Mouse (Mus musculus) layer of hippocampus, postnatal 36 days (tissue): ENCODE measurements around the gene Gm2956. TPM values are rescaled to one million over a fixed set of nuclear protein-coding genes. Genes with fewer than 3 reads are reported as not detected.
A peak's percentile ranks its signal among the peaks of the same experiment; 100 is the strongest.
"Not testable (repeated sequence)": the region's sequence is repeated elsewhere in the genome, so short reads cannot be mapped to it uniquely, and the experiment has no call there.

Experiments used
- DNase-seq, 2 experiments: peaks; one replicate each; pipeline ENCODE4 v3.0.0; 2022
- total RNA-seq, 2 experiments: library from RNA; stranded (reverse); gene quantifications; 2 replicates each; pipeline ENCODE4 v1.2.3; 2021

The Gm2956 gene
- under 1 TPM in 1 of 2 experiments, not detected in 1; 0.43 TPM for total RNA-seq

DNA sequence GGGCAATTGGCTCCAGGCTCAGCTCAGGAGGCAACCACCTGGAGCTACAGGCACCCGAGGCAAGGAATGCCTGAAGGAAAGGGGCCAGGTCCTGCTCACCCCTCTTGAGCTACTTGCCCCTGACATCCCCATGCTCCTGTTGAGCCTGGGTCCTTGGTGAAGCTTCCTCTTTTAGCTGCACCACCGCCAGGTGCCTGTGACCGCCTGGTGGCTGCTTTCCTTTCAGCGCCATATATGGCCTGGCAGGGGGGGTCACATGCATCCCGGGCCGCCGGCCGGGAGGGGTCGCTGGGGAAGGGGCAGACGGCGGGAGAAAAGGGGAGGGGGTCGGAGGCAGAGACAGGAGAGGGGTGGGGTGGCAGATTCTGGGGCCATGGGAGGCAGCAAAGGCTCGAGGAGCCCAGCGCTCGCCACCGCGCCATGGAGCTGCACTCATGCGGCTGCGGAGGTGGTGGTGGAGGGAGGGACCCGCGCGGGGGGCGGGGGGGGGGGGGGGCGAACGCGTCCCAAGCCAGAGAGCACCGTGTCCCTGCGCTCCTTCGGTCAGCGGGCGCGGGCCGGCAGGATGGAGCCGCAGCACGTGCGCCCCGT, at the start of gene Gm2956:
Gene Gm2956, plus strand, starts transcription at position 541 of the 591 bp plus-strand sequence.
- peak in 1 of 2 experiments; percentile 2 for DNase-seq

DNA sequence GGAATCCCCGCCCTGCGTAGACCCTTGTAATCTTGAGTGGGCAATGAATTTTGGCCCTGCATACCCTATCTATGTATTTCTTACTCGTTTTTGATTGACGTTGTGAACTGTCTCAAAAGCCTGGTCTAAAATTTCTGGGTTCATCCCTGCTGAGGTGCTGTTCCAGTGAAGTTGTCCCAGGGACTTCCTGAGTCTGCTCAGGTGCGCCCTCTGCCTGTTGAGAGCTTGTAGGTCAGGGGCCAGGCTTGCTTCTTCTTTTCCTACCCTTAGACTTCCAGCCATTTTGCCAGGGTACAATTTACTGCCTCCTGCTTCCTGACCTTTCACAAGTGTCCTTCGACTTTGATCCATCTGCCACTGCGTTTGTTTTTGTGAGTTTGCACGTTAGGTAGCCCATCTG, 979 bp downstream of the Gm2956 start:
- DNase-seq: peak in 1 of 2 experiments; percentile 1

DNA sequence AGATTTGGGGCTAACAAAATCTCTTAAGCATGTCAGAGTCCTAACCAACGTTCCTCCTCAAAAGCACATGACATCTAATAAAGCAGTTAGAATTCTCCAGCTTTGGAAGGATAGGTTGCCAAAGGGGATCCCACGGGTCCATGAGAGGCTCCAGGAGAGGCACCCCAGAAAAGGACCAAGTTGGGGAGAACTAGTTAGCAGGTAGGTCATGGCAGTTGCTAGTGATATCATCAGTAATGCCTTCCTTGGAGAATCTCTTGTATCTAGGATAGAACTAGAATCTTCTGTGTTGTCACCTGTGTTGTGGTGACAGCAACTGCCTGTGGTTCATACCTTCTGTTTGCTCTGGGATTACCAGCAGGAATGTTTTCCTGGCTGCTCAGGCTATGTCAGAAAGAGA, 62.4 kb downstream of the Gm2956 start, which contains the start of gene Gm10413:
Gene Gm10413, plus strand, starts transcription at position 301 of the 400 bp plus-strand sequence.
- DNase-seq: not testable (repeated sequence)

Other genes with a start within 250 kb of the Gm2956 start
- under 1 TPM in 1 of 2 experiments, not detected in 1; 0.63 TPM for gene Gm10340, start 198.6 kb upstream of the Gm2956 start, total RNA-seq
- gene Gm5795, start 144.4 kb upstream of the Gm2956 start, total RNA-seq: not detected
- gene D830030K20Rik, start 124.1 kb upstream of the Gm2956 start, total RNA-seq: 1 to 10 TPM; 5.4 to 6.0 TPM
- not detected for gene Gm10413, start 62.5 kb downstream of the Gm2956 start, total RNA-seq
- gene Gm10409, start 80.0 kb downstream of the Gm2956 start, total RNA-seq: 1 to 10 TPM; 2.7 to 2.8 TPM
- under 1 TPM; 0.40 to 0.70 TPM for gene Gm3005, start 95.5 kb downstream of the Gm2956 start, total RNA-seq
- gene Gm10408, start 116.8 kb downstream of the Gm2956 start, total RNA-seq: not detected